Mouse (Mus musculus) activated CD4-positive, CD25-positive, alpha-beta regulatory T cell, adult 4 months (primary cell): Measurements from ENCODE around the gene Bok. TPM values are rescaled to one million over a fixed set of nuclear protein-coding genes. Genes with fewer than 3 reads are reported as not detected.

ENCODE experiments used
- polyA plus RNA-seq, 2 experiments: library from polyadenylated mRNA; unstranded; fragments of 100-300 nt; shearing (Covaris generic); gene quantifications; one replicate each; pipeline ENCODE4 v1.2.1; 2017

Gene Bok
- polyA plus RNA-seq, 2 experiments from 2014 or later: not detected

Other genes starting within 250 kb of the Bok start
- 10 to 100 TPM; 44.1 to 58.8 TPM for gene Hdlbp, start 206.8 kb upstream of the Bok start, polyA plus RNA-seq
- under 1 TPM; 0.61 to 0.76 TPM for gene Farp2, start 173.6 kb upstream of the Bok start, polyA plus RNA-seq
- gene Stk25, start 27.0 kb upstream of the Bok start, polyA plus RNA-seq: 10 to 100 TPM; 28.6 to 32.3 TPM
- gene Atg4b, start 65.8 kb downstream of the Bok start, polyA plus RNA-seq: 10 to 100 TPM; 54.1 to 77.9 TPM
- gene Thap4, start 69.2 kb downstream of the Bok start, polyA plus RNA-seq: 10 to 100 TPM; 15.3 to 16.5 TPM
- gene Dtymk, start 116.3 kb downstream of the Bok start, polyA plus RNA-seq: 100 to 1,000 TPM; 129 to 134 TPM
- 10 to 100 TPM; 19.8 to 21.8 TPM for gene Ing5, start 118.3 kb downstream of the Bok start, polyA plus RNA-seq
- 10 to 100 TPM; 15.5 to 20.9 TPM for gene D2hgdh, start 139.2 kb downstream of the Bok start, polyA plus RNA-seq
- gene Gal3st2, start 175.6 kb downstream of the Bok start, polyA plus RNA-seq: not detected
- under 1 TPM in 1 of 2 experiments, not detected in 1; 0.12 TPM for gene Gal3st2b, start 232.7 kb downstream of the Bok start, polyA plus RNA-seq